Mouse (Mus musculus) midbrain, embryonic 16.5 days (tissue): ENCODE results near the gene E430018J23Rik. TPM values are rescaled to one million over a fixed set of nuclear protein-coding genes. Genes with fewer than 3 reads are reported as not detected.

Experiments used
- ATAC-seq: fragments of 200-750 bp; cut with Nextera tagmentation; 2 replicates; pipeline ENCODE4 v1.8.0; 2017; ENCODE audit warnings: moderate TSS enrichment
- H3K27ac ChIP-seq: fragments of 300-500 bp; sonication (generic); 2 replicates; pipeline ENCODE4 v1.5.1; 2014; ENCODE audit warnings: mild to moderate bottlenecking, low read length, mixed read lengths
- H3K27me3 ChIP-seq: fragments of 300-500 bp; sonication (generic); 2 replicates; pipeline ENCODE4 v1.6.1; 2014; ENCODE audit warnings: low read depth, low read length, mixed read lengths; ENCODE audit not compliant: control insufficient read depth, insufficient read depth
- H3K36me3 ChIP-seq: fragments of 300-500 bp; sonication (generic); 2 replicates; pipeline ENCODE4 v1.6.1; 2014; ENCODE audit warnings: mild to moderate bottlenecking, low read length, moderate library complexity, mixed read lengths; ENCODE audit not compliant: control insufficient read depth, insufficient read depth
- H3K4me1 ChIP-seq: fragments of 300-500 bp; sonication (generic); 2 replicates; pipeline ENCODE4 v1.6.1; 2014; ENCODE audit warnings: mild to moderate bottlenecking, low read length, mixed read lengths; ENCODE audit not compliant: control insufficient read depth, insufficient read depth
- H3K4me2 ChIP-seq: fragments of 300-500 bp; sonication (generic); 2 replicates; pipeline ENCODE4 v1.6.1; 2014; ENCODE audit warnings: mild to moderate bottlenecking, low read length, mixed read lengths
- H3K4me3 ChIP-seq: fragments of 300-500 bp; sonication (generic); 2 replicates; pipeline ENCODE4 v1.5.1; 2014; ENCODE audit warnings: low read depth, mild to moderate bottlenecking, low read length, moderate library complexity, mixed read lengths
- H3K9ac ChIP-seq: fragments of 300-500 bp; sonication (generic); 2 replicates; pipeline ENCODE4 v1.6.1; 2014; ENCODE audit warnings: low read depth, low read length, mixed read lengths
- H3K9me3 ChIP-seq: fragments of 300-500 bp; sonication (generic); replicated peaks from 2 replicates; pipeline ENCODE4 v1.6.1; 2014; ENCODE audit warnings: mild to moderate bottlenecking, low read length, mixed read lengths; ENCODE audit not compliant: control insufficient read depth, poor library complexity, severe bottlenecking
- WGBS: fragments of 180-500 bp; shearing (Covaris S2); extraction: QIAGEN DNeasy Blood & Tissue Kit; methylation state at CpG from one replicate; pipeline ENCODE4 v1.1.7; 2014; 5-methylcytosine and 5-hydroxymethylcytosine counted together
- polyA plus RNA-seq: library from polyadenylated mRNA; unstranded; fragments of >200 nt; fragmentation: Nextera tagmentation; extraction: Ambion mirVana; gene quantifications from 2 replicates; pipeline ENCODE4 v1.2.1, GENCODE M21; 2015

E430018J23Rik gene
- polyA plus RNA-seq, 1 experiment from 2014 or later: 4.9 TPM

- ATAC-seq: no peak
- WGBS: 88% methylated on average over 5 of the region's 5 CpGs
These were observed 42.0 kb downstream of the E430018J23Rik start for GRCm38 (mm10) chr7:127351230-127352004.

GRCm38 (mm10) chr7:127346676-127347075, 46.8 kb downstream of the E430018J23Rik start:
- H3K4me1 ChIP-seq: peaks cover 16% of the 10 kb centered on the region
- H3K9ac ChIP-seq: no peak overlapping the region
- peak overlapping the region; percentile 91 for H3K4me3 ChIP-seq
- WGBS: 13% methylated on average over 8 of the region's 8 CpGs
- peaks cover 9% of the 10 kb centered on the region for H3K36me3 ChIP-seq
- ATAC-seq: no peak
- H3K4me2 ChIP-seq: peak overlapping the region; percentile 79
- H3K27me3 ChIP-seq: no peaks in the 10 kb centered on the region
- H3K9me3 ChIP-seq: no peaks in the 10 kb centered on the region
- H3K27ac ChIP-seq: no peak overlapping the region

More at GRCm38 (mm10) chr7:127351230-127352004, 42.0 kb downstream of the E430018J23Rik start:
- peaks cover 8% of the 10 kb centered on the region for H3K4me1 ChIP-seq
- H3K36me3 ChIP-seq: no peaks in the 10 kb centered on the region
- H3K27ac ChIP-seq: no peak overlapping the region
- no peak overlapping the region for H3K9ac ChIP-seq
- no peaks in the 10 kb centered on the region for H3K9me3 ChIP-seq
- H3K4me2 ChIP-seq: no peak overlapping the region
- H3K4me3 ChIP-seq: no peak overlapping the region
- no peaks in the 10 kb centered on the region for H3K27me3 ChIP-seq

GRCm38 (mm10) chr7:127345512-127346325, 47.7 kb downstream of the E430018J23Rik start, which contains the start of gene Zfp768:
Gene Zfp768 (minus strand): TSS chr7:127345589.
- Histone ChIP-seq H3K27ac (peak within 1 kb of the TSS; percentile 97), H3K36me3 (peaks cover 9% of the 10 kb centered on the region), H3K9ac (peak within 1 kb of the TSS; percentile 94), H3K4me2 (peak within 1 kb of the TSS; percentile 79), H3K4me3 (peak within 1 kb of the TSS; percentile 91), H3K27me3 (no peaks in the 10 kb centered on the region), H3K4me1 (peaks cover 16% of the 10 kb centered on the region), H3K9me3 (no peaks in the 10 kb centered on the region)
- WGBS: 0% methylated on average over 68 of the region's 76 CpGs
- peak; percentile 94 for ATAC-seq

- H3K9me3 ChIP-seq: no peaks in the 10 kb centered on the region
- H3K36me3 ChIP-seq: peaks cover 9% of the 10 kb centered on the region
- peaks cover 16% of the 10 kb centered on the region for H3K4me1 ChIP-seq
- peak overlapping the region; percentile 97 for H3K27ac ChIP-seq
- peak overlapping the region; percentile 94 for H3K9ac ChIP-seq
- peak; percentile 43 for ATAC-seq
- H3K4me3 ChIP-seq: peak overlapping the region; percentile 91
- no peaks in the 10 kb centered on the region for H3K27me3 ChIP-seq
- H3K4me2 ChIP-seq: peak overlapping the region; percentile 79
- under 1% methylated on average over 42 of the region's 42 CpGs for WGBS
These were observed 48.3 kb downstream of the E430018J23Rik start for GRCm38 (mm10) chr7:127345092-127345491.

- no peaks in the 10 kb centered on the region for H3K27me3 ChIP-seq
- no peak overlapping the region for H3K27ac ChIP-seq
- peak overlapping the region; percentile 94 for H3K9ac ChIP-seq
- H3K4me3 ChIP-seq: peak overlapping the region; percentile 91
- H3K4me2 ChIP-seq: peak overlapping the region; percentile 79
- peaks cover 9% of the 10 kb centered on the region for H3K36me3 ChIP-seq
- peaks cover 16% of the 10 kb centered on the region for H3K4me1 ChIP-seq
- ATAC-seq: no peak
- no peaks in the 10 kb centered on the region for H3K9me3 ChIP-seq
- WGBS: 92% methylated on average over 8 of the region's 8 CpGs
These were observed 49.1 kb downstream of the E430018J23Rik start for GRCm38 (mm10) chr7:127344371-127344770.

GRCm38 (mm10) chr7:127343351-127344019, 49.9 kb downstream of the E430018J23Rik start:
- Histone ChIP-seq H3K4me3 (no peak overlapping the region), H3K27me3 (no peaks in the 10 kb centered on the region), H3K9me3 (no peaks in the 10 kb centered on the region), H3K4me1 (peaks cover 16% of the 10 kb centered on the region), H3K36me3 (peaks cover 9% of the 10 kb centered on the region), H3K4me2 (no peak overlapping the region), H3K27ac (no peak overlapping the region), H3K9ac (no peak overlapping the region)
- ATAC-seq: no peak
- WGBS: 97% methylated on average over 38 of the region's 38 CpGs

GRCm38 (mm10) chr7:127342888-127343287, 50.5 kb downstream of the E430018J23Rik start:
- Histone ChIP-seq H3K27ac (no peak overlapping the region), H3K27me3 (no peaks in the 10 kb centered on the region), H3K4me1 (peaks cover 16% of the 10 kb centered on the region), H3K9ac (no peak overlapping the region), H3K4me3 (no peak overlapping the region), H3K4me2 (no peak overlapping the region), H3K9me3 (no peaks in the 10 kb centered on the region), H3K36me3 (peaks cover 9% of the 10 kb centered on the region)
- WGBS: 93% methylated on average over 7 of the region's 7 CpGs
- ATAC-seq: no peak

GRCm38 (mm10) chr7:127342332-127342731, 51.1 kb downstream of the E430018J23Rik start:
- 74% methylated on average over 4 of the region's 4 CpGs for whole genome bisulfite sequencing
- H3K27me3 ChIP-seq: no peaks in the 10 kb centered on the region
- H3K9me3 ChIP-seq: no peaks in the 10 kb centered on the region
- no peak overlapping the region for H3K9ac ChIP-seq
- no peak overlapping the region for H3K27ac ChIP-seq
- H3K4me3 ChIP-seq: no peak overlapping the region
- H3K4me1 ChIP-seq: peaks cover 16% of the 10 kb centered on the region
- ATAC-seq: no peak
- H3K4me2 ChIP-seq: no peak overlapping the region
- H3K36me3 ChIP-seq: peaks cover 9% of the 10 kb centered on the region
